Mouse (Mus musculus): ENCODE measurements at regions not wholly inside any gene's neighbourhood (a gene's known extent, or its start where the extent isn't known, plus 50 kb on each side); places are given as distances from the start of the nearest gene placed in this dataset.

- Histone ChIP-seq H3K36me3 (replicated peaks in 1 of 2; ENCODE audit: control insufficient read depth in 1 of 2, insufficient read depth in 1 of 2, low read length in 1 of 2) (no peaks in the 10 kb centered on the region), H3K9ac (ENCODE audit: insufficient read depth, low read depth) (no peak overlapping the region), H3K4me1 (ENCODE audit: control insufficient read depth in 1 of 2, insufficient read depth in 2 of 2) (peaks cover 0 to 2% of the 10 kb centered on the region in 2 experiments; a peak in 1 of 4 replicates), H3K27me3 (replicated peaks) (no peaks in the 10 kb centered on the region), H3K9me3 (replicated peaks; ENCODE audit: low read length) (no peaks in the 10 kb centered on the region), H3K79me2 (replicated peaks; ENCODE audit: control insufficient read depth, extremely low read depth, insufficient read depth, poor library complexity, severe bottlenecking) (no peaks in the 10 kb centered on the region), H3K27ac (ENCODE audit: insufficient read depth, low read depth) (no peak overlapping the region), H3K4me3 (replicated peaks in 1 of 3; ENCODE audit: low read depth in 2 of 3, low read length in 2 of 3, poor library complexity in 1 of 3) (no peak overlapping the region), H3K4me2 (ENCODE audit: insufficient read depth, low read depth, poor library complexity, severe bottlenecking) (no peak overlapping the region)
- dilution Hi-C loops (cut with MboI; ENCODE audit: extremely low pct_ligation_motif_present, extremely low pct_unique_long_range_greater_than_20kb, low sequenced_read_pairs) (no loop called here), in situ Hi-C loops (cut with MboI; ENCODE audit: low pct_ligation_motif_present, low pct_unique_long_range_greater_than_20kb, low sequenced_read_pairs) (no loop called here)
- DNase-seq (ENCODE audit: extremely low read depth) = no peak
- TF ChIP-seq IRF4 (IDR thresholded peaks at IDR 0.05; ENCODE audit: low read depth, low read length) (peak; percentile 24; the same call in 1 of the 2 replicates), NELFE (IDR thresholded peaks at IDR 0.05; ENCODE audit: low read depth, low read length) (no peak), MAZ (IDR thresholded peaks at IDR 0.05; ENCODE audit: low read depth, low read length) (no peak), MAFK (IDR thresholded peaks at IDR 0.05; ENCODE audit: insufficient replicate concordance, low read length) (peak; percentile 62; the same call in 1 of the 2 replicates), GABPA (IDR thresholded peaks at IDR 0.05; ENCODE audit: insufficient replicate concordance, low read depth, low read length) (no peak)
Measured at GRCm38 (mm10) chr15:67792822-67793221, 1292.1 kb upstream of the Lrrc6 start.

- in situ Hi-C loops (cut with MboI; ENCODE audit: low pct_ligation_motif_present, low pct_unique_long_range_greater_than_20kb, low sequenced_read_pairs) = no loop called here
- H3K9me3 ChIP-seq (replicated peaks; ENCODE audit: low read length) = no peaks in the 10 kb centered on the region
- no peak for TF ChIP-seq MAZ (IDR thresholded peaks at IDR 0.05; ENCODE audit: low read depth, low read length)
- TF ChIP-seq BHLHE40 (IDR thresholded peaks at IDR 0.05; ENCODE audit: low read depth, low read length) = no peak
- TF ChIP-seq CTCF (conservative IDR thresholded peaks at IDR 0.05 in 1 of 2, IDR thresholded peaks at IDR 0.05 in 1 of 2; ENCODE audit: low read depth in 2 of 2, low read length in 2 of 2) = no peak
- TF ChIP-seq RAD21 (IDR thresholded peaks at IDR 0.05; ENCODE audit: low read depth, low read length) = no peak
- no peak for TF ChIP-seq ZC3H11A (IDR thresholded peaks at IDR 0.05; ENCODE audit: low read depth, low read length)
- no peak for TF ChIP-seq POLR2AphosphoS2 (IDR thresholded peaks at IDR 0.05; ENCODE audit: low read depth, low read length)
- no peak for TF ChIP-seq UBTF (IDR thresholded peaks at IDR 0.05; ENCODE audit: low read depth, low read length)
- TF ChIP-seq SIN3A (IDR thresholded peaks at IDR 0.05; ENCODE audit: low read length) = no peak
- TF ChIP-seq MAX (IDR thresholded peaks at IDR 0.05; ENCODE audit: low read length) = no peak
- dilution Hi-C loops (cut with MboI; ENCODE audit: extremely low pct_ligation_motif_present, extremely low pct_unique_long_range_greater_than_20kb, low sequenced_read_pairs) = no loop called here
- no peak overlapping the region for H3K4me2 ChIP-seq (ENCODE audit: insufficient read depth, low read depth, poor library complexity, severe bottlenecking)
- no peak overlapping the region for H3K27ac ChIP-seq (ENCODE audit: insufficient read depth, low read depth)
- H3K9ac ChIP-seq (ENCODE audit: insufficient read depth, low read depth) = no peak overlapping the region
- no peaks in the 10 kb centered on the region for H3K36me3 ChIP-seq (replicated peaks in 1 of 2; ENCODE audit: control insufficient read depth in 1 of 2, insufficient read depth in 1 of 2, low read length in 1 of 2)
- no peaks in the 10 kb centered on the region for H3K79me2 ChIP-seq (replicated peaks; ENCODE audit: control insufficient read depth, extremely low read depth, insufficient read depth, poor library complexity, severe bottlenecking)
- no peaks in the 10 kb centered on the region for H3K4me1 ChIP-seq (ENCODE audit: control insufficient read depth in 1 of 2, insufficient read depth in 2 of 2)
- no peaks in the 10 kb centered on the region for H3K27me3 ChIP-seq (replicated peaks)
- H3K4me3 ChIP-seq (replicated peaks in 1 of 3; ENCODE audit: low read depth in 2 of 3, low read length in 2 of 3, poor library complexity in 1 of 3) = no peak overlapping the region
- DNase-seq (ENCODE audit: extremely low read depth) = no peak
Measured at GRCm38 (mm10) chr15:67788587-67788986, 1287.9 kb upstream of the Lrrc6 start.

- H3K9ac ChIP-seq (ENCODE audit: insufficient read depth, low read depth) = no peak overlapping the region
- in situ Hi-C loops (cut with MboI; ENCODE audit: low pct_ligation_motif_present, low pct_unique_long_range_greater_than_20kb, low sequenced_read_pairs) (no loop called here), dilution Hi-C loops (cut with MboI; ENCODE audit: extremely low pct_ligation_motif_present, extremely low pct_unique_long_range_greater_than_20kb, low sequenced_read_pairs) (no loop called here)
- DNase-seq (ENCODE audit: extremely low read depth) = no peak
- H3K4me2 ChIP-seq (ENCODE audit: insufficient read depth, low read depth, poor library complexity, severe bottlenecking) = no peak overlapping the region
- H3K27ac ChIP-seq (ENCODE audit: insufficient read depth, low read depth) = no peak overlapping the region
- no peak for TF ChIP-seq GABPA (IDR thresholded peaks at IDR 0.05; ENCODE audit: insufficient replicate concordance, low read depth, low read length)
- TF ChIP-seq USF1 (IDR thresholded peaks at IDR 0.05; ENCODE audit: low read depth, low read length) = no peak
- no peak for TF ChIP-seq RCOR1 (conservative IDR thresholded peaks at IDR 0.05; ENCODE audit: low read depth, low read length)
- no peak for TF ChIP-seq TCF12 (IDR thresholded peaks at IDR 0.05; ENCODE audit: low read depth, low read length)
- TF ChIP-seq IRF4 (IDR thresholded peaks at IDR 0.05; ENCODE audit: low read depth, low read length) = no peak
- TF ChIP-seq UBTF (IDR thresholded peaks at IDR 0.05; ENCODE audit: low read depth, low read length) = no peak
- no peak for TF ChIP-seq MYC (IDR thresholded peaks at IDR 0.05; ENCODE audit: low read depth, low read length)
- TF ChIP-seq CHD1 (IDR thresholded peaks at IDR 0.05; ENCODE audit: low read depth, low read length) = no peak
- TF ChIP-seq MEF2A (IDR thresholded peaks at IDR 0.05; ENCODE audit: borderline replicate concordance, low read depth, low read length) = no peak
- TF ChIP-seq ZC3H11A (IDR thresholded peaks at IDR 0.05; ENCODE audit: low read depth, low read length) = no peak
- no peak for TF ChIP-seq POLR2AphosphoS2 (IDR thresholded peaks at IDR 0.05; ENCODE audit: low read depth, low read length)
- TF ChIP-seq EP300 (IDR thresholded peaks at IDR 0.05; ENCODE audit: low read length) = no peak
- TF ChIP-seq NELFE (IDR thresholded peaks at IDR 0.05; ENCODE audit: low read depth, low read length) = no peak
- TF ChIP-seq MAFK (IDR thresholded peaks at IDR 0.05; ENCODE audit: insufficient replicate concordance, low read length) = no peak
- no peak for TF ChIP-seq SMC3 (IDR thresholded peaks at IDR 0.05; ENCODE audit: low read depth, low read length)
- peaks cover 0 to 7% of the 10 kb centered on the region in 2 experiments; a peak in 2 of 4 replicates for H3K4me1 ChIP-seq (ENCODE audit: control insufficient read depth in 1 of 2, insufficient read depth in 2 of 2)
- H3K36me3 ChIP-seq (replicated peaks in 1 of 2; ENCODE audit: control insufficient read depth in 1 of 2, insufficient read depth in 1 of 2, low read length in 1 of 2) = no peaks in the 10 kb centered on the region
- no peaks in the 10 kb centered on the region for H3K9me3 ChIP-seq (replicated peaks; ENCODE audit: low read length)
- H3K27me3 ChIP-seq (replicated peaks) = no peaks in the 10 kb centered on the region
- H3K4me3 ChIP-seq (replicated peaks in 1 of 3; ENCODE audit: low read depth in 2 of 3, low read length in 2 of 3, poor library complexity in 1 of 3) = no peak overlapping the region
- no peaks in the 10 kb centered on the region for H3K79me2 ChIP-seq (replicated peaks; ENCODE audit: control insufficient read depth, extremely low read depth, insufficient read depth, poor library complexity, severe bottlenecking)
Measured at GRCm38 (mm10) chr15:67785583-67785982, 1284.9 kb upstream of the Lrrc6 start.

All from CH12.LX (cell line).